Mouse (Mus musculus) heart, embryonic 13.5 days (tissue): ENCODE results near the gene Serpini1. TPM values are rescaled to one million over a fixed set of nuclear protein-coding genes. Genes with fewer than 3 reads are reported as not detected.

ENCODE experiments used
- ATAC-seq: fragments of 200-750 bp; cut with Nextera tagmentation; 2 replicates; pipeline ENCODE4 v1.8.0; 2017; ENCODE audit warnings: moderate TSS enrichment; ENCODE audit not compliant: insufficient number of reproducible peaks, low FRiP score, low TSS enrichment; ENCODE audit errors: extremely low read depth
- H3K27ac ChIP-seq: fragments of 300-500 bp; sonication (generic); replicated peaks from 2 replicates; pipeline ENCODE4 v1.5.1; 2015; ENCODE audit warnings: moderate library complexity, mild to moderate bottlenecking, inconsistent platforms
- H3K27me3 ChIP-seq: fragments of 300-500 bp; sonication (generic); replicated peaks from 2 replicates; pipeline ENCODE4 v1.6.1; 2015; ENCODE audit warnings: mild to moderate bottlenecking, inconsistent platforms
- H3K36me3 ChIP-seq: fragments of 300-500 bp; sonication (generic); 2 replicates; pipeline ENCODE4 v1.6.1; 2015; ENCODE audit warnings: mild to moderate bottlenecking, inconsistent platforms
- H3K4me1 ChIP-seq: fragments of 300-500 bp; sonication (generic); 2 replicates; pipeline ENCODE4 v1.6.1; 2015; ENCODE audit warnings: inconsistent platforms
- H3K4me2 ChIP-seq: fragments of 300-500 bp; sonication (generic); 2 replicates; pipeline ENCODE4 v1.6.1; 2015; ENCODE audit warnings: inconsistent platforms, mild to moderate bottlenecking, moderate library complexity
- H3K4me3 ChIP-seq: fragments of 300-500 bp; sonication (generic); 2 replicates; pipeline ENCODE4 v1.5.1; 2015; ENCODE audit warnings: moderate library complexity, mild to moderate bottlenecking, inconsistent platforms
- H3K9ac ChIP-seq: fragments of 300-500 bp; sonication (generic); 2 replicates; pipeline ENCODE4 v1.6.1; 2015; ENCODE audit warnings: inconsistent platforms, mild to moderate bottlenecking, moderate library complexity
- H3K9me3 ChIP-seq: fragments of 300-500 bp; sonication (generic); 2 replicates; pipeline ENCODE4 v1.6.1; 2016; ENCODE audit warnings: inconsistent platforms
- WGBS: fragments of 180-500 bp; shearing (Covaris S2); methylation state at CpG from one replicate; pipeline ENCODE4 v1.1.7; 2015; ENCODE audit warnings: mixed read lengths; 5-methylcytosine and 5-hydroxymethylcytosine counted together
- polyA plus RNA-seq: library from polyadenylated mRNA; unstranded; fragments of >200 nt; fragmentation: Nextera tagmentation; extraction: Ambion mirVana; gene quantifications from 2 replicates; pipeline ENCODE4 v1.2.1, GENCODE M21; 2015

Gene Serpini1
- 1.4 and 2.1 TPM in 2 replicates for polyA plus RNA-seq

DNA sequence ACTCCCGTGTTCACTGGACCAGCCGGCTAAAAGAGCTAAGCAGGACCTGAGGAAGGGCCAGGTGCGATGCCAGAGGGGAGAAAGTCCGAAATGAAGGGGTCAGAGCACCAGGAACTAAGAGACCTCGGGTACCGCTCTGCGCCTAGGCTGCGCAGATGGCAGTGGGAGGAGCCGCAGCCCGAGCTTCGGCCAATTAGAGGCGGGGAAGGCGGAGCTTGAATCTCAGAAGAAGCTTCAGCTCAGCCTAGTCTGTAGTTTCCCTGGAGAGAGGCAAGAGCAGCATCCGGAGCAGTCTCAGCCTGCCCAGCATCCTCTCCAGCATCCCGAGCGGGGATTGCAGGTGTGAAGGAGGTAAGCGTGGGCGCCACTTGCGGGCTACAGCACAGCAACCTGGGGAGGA, at the start of gene Serpini1:
Serpini1 (plus strand) TSS at position 256 of the 400 bp plus-strand sequence.
- under 1% methylated on average over 19 of the region's 19 CpGs for WGBS
- ATAC-seq = peak; percentile 84
- H3K9me3 ChIP-seq = no peaks in the 10 kb centered on the region

DNA sequence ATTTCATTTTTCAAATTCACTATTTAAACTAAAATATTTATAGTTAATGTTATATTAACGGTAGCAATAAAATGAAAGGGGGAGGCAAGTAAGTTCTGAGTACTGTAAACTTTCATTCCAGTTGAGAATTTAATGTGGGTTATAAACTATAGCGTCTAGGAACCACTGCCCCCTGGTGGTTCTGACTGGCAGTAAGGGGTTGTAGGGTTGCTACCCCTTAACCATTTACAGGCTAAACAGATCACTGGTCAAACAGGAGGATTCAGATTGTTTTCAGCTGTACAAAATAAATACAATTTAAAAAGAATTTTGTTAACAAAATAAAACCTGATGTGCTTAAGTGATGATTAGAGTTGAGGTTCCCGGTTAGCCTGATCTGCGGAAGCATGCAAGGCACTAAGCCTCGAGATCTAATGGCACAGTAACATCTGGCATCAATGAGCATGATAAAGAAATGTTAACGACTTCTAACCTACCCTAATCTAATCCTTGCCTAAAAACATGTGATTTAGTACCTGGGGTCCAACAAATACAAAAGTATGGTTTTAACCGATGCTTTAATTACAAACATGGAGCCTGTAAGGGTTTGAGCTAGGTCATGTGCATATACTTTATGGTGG, 39.6 kb upstream of the Serpini1 start:
- H3K4me1 ChIP-seq = no peaks in the 10 kb centered on the region
- no peak overlapping the region for H3K27ac ChIP-seq
- WGBS = 77% methylated on average over 7 of the region's 7 CpGs
- no peak overlapping the region for H3K4me2 ChIP-seq
- no peaks in the 10 kb centered on the region for H3K27me3 ChIP-seq
- ATAC-seq = no peak
- no peak overlapping the region for H3K9ac ChIP-seq
- H3K4me3 ChIP-seq = no peak overlapping the region
- no peaks in the 10 kb centered on the region for H3K9me3 ChIP-seq
- peaks cover 43% of the 10 kb centered on the region for H3K36me3 ChIP-seq

More for the DNA sequence above, at the start of gene Serpini1:
- Histone ChIP-seq H3K27ac (peak within 1 kb of the TSS; percentile 84), H3K4me1 (peaks cover 22% of the 10 kb centered on the region), H3K9ac (peak within 1 kb of the TSS; percentile 97), H3K4me3 (peak within 1 kb of the TSS; percentile 99), H3K36me3 (no peaks in the 10 kb centered on the region), H3K27me3 (no peaks in the 10 kb centered on the region), H3K4me2 (peak within 1 kb of the TSS; percentile 86)

GRCm38 (mm10) chr3:75521314-75521713, 36.0 kb upstream of the Serpini1 start:
- H3K9ac ChIP-seq = no peak overlapping the region
- H3K4me1 ChIP-seq = no peaks in the 10 kb centered on the region
- no peak for ATAC-seq
- H3K4me3 ChIP-seq = no peak overlapping the region
- no peak overlapping the region for H3K4me2 ChIP-seq
- no peaks in the 10 kb centered on the region for H3K9me3 ChIP-seq
- no peak overlapping the region for H3K27ac ChIP-seq
- peaks cover 58% of the 10 kb centered on the region for H3K36me3 ChIP-seq
- WGBS = 81% methylated on average over 2 of the region's 2 CpGs
- no peaks in the 10 kb centered on the region for H3K27me3 ChIP-seq

GRCm38 (mm10) chr3:75522527-75522926, 34.8 kb upstream of the Serpini1 start:
- no peak overlapping the region for H3K27ac ChIP-seq
- no peak overlapping the region for H3K9ac ChIP-seq
- H3K4me3 ChIP-seq = no peak overlapping the region
- peaks cover 68% of the 10 kb centered on the region for H3K36me3 ChIP-seq
- 73% methylated on average over 1 of the region's 1 CpGs for WGBS
- no peak for ATAC-seq
- no peak overlapping the region for H3K4me2 ChIP-seq
- no peaks in the 10 kb centered on the region for H3K9me3 ChIP-seq
- H3K27me3 ChIP-seq = no peaks in the 10 kb centered on the region
- no peaks in the 10 kb centered on the region for H3K4me1 ChIP-seq

DNA sequence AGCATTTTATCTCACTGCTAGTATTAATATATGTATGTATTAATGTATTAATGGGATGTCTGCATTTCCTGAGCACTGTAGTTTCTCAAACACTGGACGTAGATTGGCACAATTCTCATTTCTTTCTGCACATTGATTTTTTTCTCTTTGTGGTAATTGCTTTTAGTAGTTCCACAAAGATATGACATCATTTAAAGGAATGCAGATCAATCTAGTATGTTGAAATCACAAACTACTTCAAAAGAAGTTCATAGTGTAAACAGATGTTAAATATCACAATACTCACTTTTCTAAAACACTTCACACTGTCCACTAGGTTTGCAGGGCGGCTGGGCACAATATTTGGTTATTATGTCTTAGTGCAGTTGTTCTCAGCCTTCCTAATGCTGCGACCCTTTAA, 26.3 kb upstream of the Serpini1 start:
- no peak overlapping the region for H3K9ac ChIP-seq
- no peaks in the 10 kb centered on the region for H3K9me3 ChIP-seq
- no peak overlapping the region for H3K4me3 ChIP-seq
- H3K36me3 ChIP-seq = peaks cover 27% of the 10 kb centered on the region
- ATAC-seq = no peak
- no peaks in the 10 kb centered on the region for H3K27me3 ChIP-seq
- H3K4me1 ChIP-seq = peaks cover 4% of the 10 kb centered on the region; the same call in 1 of the 2 replicates
- WGBS = 89% methylated on average over 3 of the region's 3 CpGs
- no peak overlapping the region for H3K4me2 ChIP-seq
- no peak overlapping the region for H3K27ac ChIP-seq

DNA sequence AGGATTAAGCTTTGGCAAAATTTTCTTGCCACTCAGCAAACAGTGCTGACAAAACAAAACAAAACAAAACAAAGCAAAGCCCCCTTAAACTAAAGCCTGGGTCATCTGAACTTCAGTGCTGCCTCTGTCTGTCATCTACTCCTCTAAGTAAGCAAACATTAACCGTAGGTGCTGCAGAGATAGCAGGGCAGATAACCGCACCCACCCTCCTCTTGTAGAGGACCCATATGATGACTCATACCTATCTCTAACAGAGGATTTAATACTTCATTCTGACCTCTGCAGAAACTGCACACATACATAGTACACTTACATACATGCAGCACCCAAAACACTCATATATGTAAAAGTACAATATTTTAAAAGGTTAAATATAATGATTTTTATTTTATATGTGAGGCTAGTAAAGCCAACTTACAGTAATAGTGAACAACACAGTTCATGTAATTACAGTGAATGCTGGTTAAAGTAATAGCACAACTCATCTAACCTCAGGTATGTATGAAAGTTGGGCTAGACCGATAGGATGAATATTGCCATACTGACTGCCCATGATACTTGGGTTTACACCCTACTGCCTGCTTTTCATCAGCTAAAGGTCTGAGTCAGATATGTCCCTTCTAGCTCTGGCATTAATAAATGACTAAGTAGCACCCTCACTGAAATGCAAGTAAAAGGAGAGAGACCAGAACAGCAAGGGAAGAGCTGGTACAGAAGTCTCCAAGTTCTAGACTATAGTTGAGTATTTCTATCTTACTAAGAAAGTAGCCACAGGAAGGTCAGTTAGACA, 23.1 kb upstream of the Serpini1 start:
- 49% methylated on average over 3 of the region's 3 CpGs for WGBS
- ATAC-seq = no peak

DNA sequence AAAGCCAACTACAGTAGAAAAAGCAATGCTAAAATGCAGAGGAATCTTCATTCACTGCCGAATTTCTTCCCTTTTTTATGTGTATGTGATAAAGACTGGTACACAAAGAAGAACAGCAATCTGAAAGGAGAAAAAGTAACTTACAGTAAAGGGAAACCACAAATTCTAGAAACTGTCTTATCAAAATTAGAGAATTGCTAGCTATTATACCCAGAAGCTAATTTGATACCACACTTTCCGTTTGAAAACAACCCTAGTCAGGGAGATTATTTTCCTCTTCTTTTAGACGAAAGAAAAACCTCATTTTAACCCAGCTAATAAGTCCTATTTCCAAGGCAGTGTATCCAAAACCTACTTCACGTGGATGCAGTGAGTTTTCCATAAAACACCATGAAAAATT, 16.1 kb upstream of the Serpini1 start:
- Histone ChIP-seq H3K27ac (no peak overlapping the region), H3K4me2 (no peak overlapping the region), H3K36me3 (peaks cover 33% of the 10 kb centered on the region), H3K27me3 (no peaks in the 10 kb centered on the region), H3K4me3 (no peak overlapping the region), H3K9ac (no peak overlapping the region), H3K4me1 (peaks cover 22% of the 10 kb centered on the region), H3K9me3 (no peaks in the 10 kb centered on the region)
- no peak for ATAC-seq
- WGBS = 81% methylated on average over 4 of the region's 4 CpGs

More for the DNA sequence above, 23.1 kb upstream of the Serpini1 start:
- H3K9ac ChIP-seq = no peak overlapping the region
- no peak overlapping the region for H3K4me2 ChIP-seq
- no peaks in the 10 kb centered on the region for H3K9me3 ChIP-seq
- H3K36me3 ChIP-seq = peaks cover 25% of the 10 kb centered on the region
- H3K4me1 ChIP-seq = peaks cover 4% of the 10 kb centered on the region; the same call in 1 of the 2 replicates
- H3K27ac ChIP-seq = no peak overlapping the region
- H3K4me3 ChIP-seq = no peak overlapping the region
- H3K27me3 ChIP-seq = no peaks in the 10 kb centered on the region

- no peaks in the 10 kb centered on the region for H3K9me3 ChIP-seq
- H3K4me2 ChIP-seq = peak overlapping the region; percentile 17
- ATAC-seq = no peak
- H3K27ac ChIP-seq = peak overlapping the region; percentile 25; the same call in 1 of the 2 replicates
- peaks cover 28% of the 10 kb centered on the region for H3K4me1 ChIP-seq
- H3K36me3 ChIP-seq = peaks cover 20% of the 10 kb centered on the region
- no peak overlapping the region for H3K9ac ChIP-seq
- H3K4me3 ChIP-seq = no peak overlapping the region
- 34% methylated on average over 3 of the region's 3 CpGs for WGBS
- no peaks in the 10 kb centered on the region for H3K27me3 ChIP-seq
These were observed 14.5 kb upstream of the Serpini1 start for GRCm38 (mm10) chr3:75542852-75543251.

- H3K27me3 ChIP-seq = no peaks in the 10 kb centered on the region
- no peak overlapping the region for H3K27ac ChIP-seq
- 78% methylated on average over 1 of the region's 1 CpGs for WGBS
- no peak overlapping the region for H3K4me2 ChIP-seq
- H3K9me3 ChIP-seq = no peaks in the 10 kb centered on the region
- H3K9ac ChIP-seq = no peak overlapping the region
- no peak overlapping the region for H3K4me3 ChIP-seq
- peaks cover 11% of the 10 kb centered on the region for H3K36me3 ChIP-seq
- ATAC-seq = no peak
- H3K4me1 ChIP-seq = peaks cover 31% of the 10 kb centered on the region
These were observed 13.1 kb upstream of the Serpini1 start for GRCm38 (mm10) chr3:75544287-75544686.

GRCm38 (mm10) chr3:75551248-75551647, 6.1 kb upstream of the Serpini1 start:
- Histone ChIP-seq H3K9me3 (no peaks in the 10 kb centered on the region), H3K4me2 (no peak overlapping the region), H3K27ac (no peak overlapping the region), H3K36me3 (no peaks in the 10 kb centered on the region), H3K9ac (no peak overlapping the region), H3K4me3 (no peak overlapping the region), H3K4me1 (peaks cover 22% of the 10 kb centered on the region), H3K27me3 (no peaks in the 10 kb centered on the region)
- no peak for ATAC-seq

GRCm38 (mm10) chr3:75556121-75556694, 1.1 kb upstream of the Serpini1 start:
- peak overlapping the region; percentile 97 for H3K9ac ChIP-seq
- H3K4me2 ChIP-seq = peak overlapping the region; percentile 86
- no peaks in the 10 kb centered on the region for H3K9me3 ChIP-seq
- no peaks in the 10 kb centered on the region for H3K27me3 ChIP-seq
- H3K4me3 ChIP-seq = peak overlapping the region; percentile 99
- ATAC-seq = peak; percentile 11; the same call in 1 of the 2 replicates
- no peaks in the 10 kb centered on the region for H3K36me3 ChIP-seq
- WGBS = under 1% methylated on average over 36 of the region's 36 CpGs
- H3K4me1 ChIP-seq = peaks cover 22% of the 10 kb centered on the region
- H3K27ac ChIP-seq = peak overlapping the region; percentile 84
